Mouse (Mus musculus): ENCODE measurements around the gene Fam89b.

Gene Fam89b

GRCm38 (mm10) chr19:5729444-5729815, at the start of gene Fam89b:
Gene Fam89b (minus strand): TSS chr19:5729653.
- peak; percentile 92 for DNase-seq (ENCODE audit: low read depth, low spot score)

- DNase-seq (ENCODE audit: low read depth, low spot score) = no peak
Measured at GRCm38 (mm10) chr19:5778312-5778711, 48.9 kb upstream of the Fam89b start.

GRCm38 (mm10) chr19:5777387-5778032, 48.1 kb upstream of the Fam89b start:
- DNase-seq (ENCODE audit: low read depth, low spot score) = no peak

- DNase-seq (ENCODE audit: low read depth, low spot score) = peak; percentile 93
Measured at GRCm38 (mm10) chr19:5770925-5771860, 41.7 kb upstream of the Fam89b start, which contains the start of gene Scyl1. Gene Scyl1 (minus strand): TSS chr19:5771419.

GRCm38 (mm10) chr19:5770311-5770710, 40.9 kb upstream of the Fam89b start:
- no peak for DNase-seq (ENCODE audit: low read depth, low spot score)

GRCm38 (mm10) chr19:5767271-5767670, 37.8 kb upstream of the Fam89b start:
- no peak for DNase-seq (ENCODE audit: low read depth, low spot score)

GRCm38 (mm10) chr19:5763163-5763562, 33.7 kb upstream of the Fam89b start:
- no peak for DNase-seq (ENCODE audit: low read depth, low spot score)

GRCm38 (mm10) chr19:5758878-5759403, 29.5 kb upstream of the Fam89b start:
- DNase-seq (ENCODE audit: low read depth, low spot score) = no peak

- no peak for DNase-seq (ENCODE audit: low read depth, low spot score)
Measured at GRCm38 (mm10) chr19:5756991-5757636, 27.7 kb upstream of the Fam89b start.

GRCm38 (mm10) chr19:5756321-5756985, 27.0 kb upstream of the Fam89b start:
- no peak for DNase-seq (ENCODE audit: low read depth, low spot score)

GRCm38 (mm10) chr19:5751742-5752141, 22.3 kb upstream of the Fam89b start:
- DNase-seq (ENCODE audit: low read depth, low spot score) = no peak

GRCm38 (mm10) chr19:5750951-5751350, 21.5 kb upstream of the Fam89b start:
- no peak for DNase-seq (ENCODE audit: low read depth, low spot score)

GRCm38 (mm10) chr19:5749476-5749875, 20.0 kb upstream of the Fam89b start:
- peak; percentile 94 for DNase-seq (ENCODE audit: low read depth, low spot score)

- DNase-seq (ENCODE audit: low read depth, low spot score) = no peak
Measured at GRCm38 (mm10) chr19:5746907-5747363, 17.5 kb upstream of the Fam89b start.

GRCm38 (mm10) chr19:5745756-5746710, 16.6 kb upstream of the Fam89b start:
- DNase-seq (ENCODE audit: low read depth, low spot score) = no peak

- peak; percentile 92 for DNase-seq (ENCODE audit: low read depth, low spot score)
Measured at GRCm38 (mm10) chr19:5743576-5743975, 14.1 kb upstream of the Fam89b start.

- no peak for DNase-seq (ENCODE audit: low read depth, low spot score)
Measured at GRCm38 (mm10) chr19:5742241-5742641, 12.8 kb upstream of the Fam89b start.

GRCm38 (mm10) chr19:5741641-5742240, 12.3 kb upstream of the Fam89b start:
- DNase-seq (ENCODE audit: low read depth, low spot score) = peak; percentile 83

Measured in 3T3-L1 (cell line).